Mouse (Mus musculus) intestine, embryonic 14.5 days (tissue): Measurements from ENCODE around the gene Itga2. TPM values are rescaled to one million over a fixed set of nuclear protein-coding genes. Genes with fewer than 3 reads are reported as not detected.

Experiments
- ATAC-seq: fragments of 200-750 bp; cut with Nextera tagmentation; replicated peaks from 2 replicates; pipeline ENCODE4 v1.8.0; 2017; ENCODE audit warnings: low read depth, moderate number of reproducible peaks, moderate TSS enrichment, moderate library complexity; ENCODE audit not compliant: low FRiP score, low TSS enrichment
- DNase-seq: peaks from one replicate; pipeline ENCODE4 v3.0.0-alpha.2; 2018; ENCODE audit warnings: low spot score
- H3K27ac ChIP-seq: fragments of 300-500 bp; sonication (generic); 2 replicates; pipeline ENCODE4 v1.5.1; 2014; ENCODE audit warnings: low read depth, mild to moderate bottlenecking, control low read depth
- H3K27me3 ChIP-seq: fragments of 300-500 bp; sonication (generic); replicated peaks from 2 replicates; pipeline ENCODE4 v1.6.1; 2014; ENCODE audit warnings: low read length, control low read depth; ENCODE audit not compliant: control insufficient read depth, insufficient read depth
- H3K36me3 ChIP-seq: fragments of 300-500 bp; sonication (generic); 2 replicates; pipeline ENCODE4 v1.6.1; 2014; ENCODE audit warnings: low read length, control low read depth; ENCODE audit not compliant: control insufficient read depth, insufficient read depth
- H3K4me1 ChIP-seq: fragments of 300-500 bp; sonication (generic); replicated peaks from 2 replicates; pipeline ENCODE4 v1.6.1; 2014; ENCODE audit warnings: low read length, control low read depth, mixed read lengths; ENCODE audit not compliant: control insufficient read depth, insufficient read depth
- H3K4me2 ChIP-seq: fragments of 300-500 bp; sonication (generic); 2 replicates; pipeline ENCODE4 v1.6.1; 2014; ENCODE audit warnings: low read length
- H3K4me3 ChIP-seq: fragments of 300-500 bp; sonication (generic); 2 replicates; pipeline ENCODE4 v1.5.1; 2014; ENCODE audit warnings: low read depth, low read length, control low read depth, mixed read lengths
- H3K9ac ChIP-seq: fragments of 300-500 bp; sonication (generic); 2 replicates; pipeline ENCODE4 v1.6.1; 2014; ENCODE audit warnings: mild to moderate bottlenecking, low read length
- H3K9me3 ChIP-seq: fragments of 300-500 bp; sonication (generic); 2 replicates; pipeline ENCODE4 v1.6.1; 2016; ENCODE audit warnings: low read length, control low read depth; ENCODE audit not compliant: control insufficient read depth
- WGBS: fragments of 180-500 bp; shearing (Covaris S2); extraction: QIAGEN DNeasy Blood & Tissue Kit; methylation state at CpG from one replicate; pipeline ENCODE4 v1.1.7; 2014; 5-methylcytosine and 5-hydroxymethylcytosine counted together
- polyA plus RNA-seq: library from polyadenylated mRNA; unstranded; fragments of >200 nt; fragmentation: Nextera tagmentation; extraction: Ambion mirVana; gene quantifications from 2 replicates; pipeline ENCODE4 v1.2.1, GENCODE M21; 2014

The Itga2 gene
- polyA plus RNA-seq, 1 experiment from 2014 or later, result 9.0 TPM

DNA sequence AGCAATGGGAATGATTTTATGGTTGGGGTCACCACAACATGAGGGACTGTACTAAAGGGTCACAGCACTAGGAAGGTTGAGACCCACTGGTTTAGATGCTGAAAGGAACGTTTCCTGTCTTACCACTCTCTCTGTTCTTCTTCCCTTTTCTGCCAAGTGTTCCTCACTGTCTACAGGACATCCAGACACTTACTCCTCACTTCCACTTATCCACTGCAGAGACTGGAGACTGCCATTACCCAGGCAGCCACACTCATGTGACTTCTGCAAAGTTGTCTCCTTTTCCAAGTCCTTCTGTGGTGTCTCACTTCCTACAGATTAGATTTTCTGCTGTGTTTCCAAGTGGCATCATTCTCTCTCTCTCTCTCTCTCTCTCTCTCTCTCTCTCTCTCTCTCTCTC is 7.1 kb downstream of the Itga2 start:
- H3K4me2 ChIP-seq, result no peak overlapping the region
- H3K9ac ChIP-seq, result no peak overlapping the region
- WGBS, result 71% methylated on average over 1 of the region's 1 CpGs
- no peaks in the 10 kb centered on the region for H3K36me3 ChIP-seq
- H3K4me1 ChIP-seq, result 0 out of 2 replicates have a peak, but pooled peaks cover 7% of the 10 kb centered on the region
- H3K9me3 ChIP-seq, result no peaks in the 10 kb centered on the region
- ATAC-seq (no peak), DNase-seq (no peak)
- no peaks in the 10 kb centered on the region for H3K27me3 ChIP-seq
- H3K4me3 ChIP-seq, result no peak overlapping the region
- H3K27ac ChIP-seq, result no peak overlapping the region

DNA sequence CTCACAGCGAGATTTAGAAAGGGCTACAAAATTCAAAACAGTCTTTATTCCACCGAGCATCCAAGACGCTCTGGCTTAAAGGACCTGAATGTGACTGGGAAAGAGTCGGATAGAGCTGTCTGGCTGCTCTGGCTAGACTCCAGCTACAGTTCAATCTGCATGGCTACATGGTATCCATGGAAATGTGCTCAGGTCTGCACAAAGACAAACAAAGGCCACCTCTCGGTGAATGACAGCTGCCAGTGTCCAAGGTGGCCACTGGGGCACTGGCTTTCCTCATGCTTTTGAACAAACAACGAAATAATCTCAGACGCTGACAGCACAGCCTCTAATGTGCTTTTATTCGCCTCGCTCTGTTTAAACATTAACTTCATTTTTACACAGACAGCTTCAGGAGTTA is 8.6 kb downstream of the Itga2 start:
- DNase-seq (no peak), ATAC-seq (peak; percentile 88)
- Histone ChIP-seq H3K27ac (no peak overlapping the region), H3K4me2 (peak overlapping the region; percentile 20), H3K9ac (no peak overlapping the region), H3K36me3 (no peaks in the 10 kb centered on the region), H3K4me3 (no peak overlapping the region), H3K9me3 (no peaks in the 10 kb centered on the region), H3K27me3 (no peaks in the 10 kb centered on the region), H3K4me1 (0 out of 2 replicates have a peak, but pooled peaks cover 7% of the 10 kb centered on the region)
- 35% methylated on average over 9 of the region's 9 CpGs for WGBS

DNA sequence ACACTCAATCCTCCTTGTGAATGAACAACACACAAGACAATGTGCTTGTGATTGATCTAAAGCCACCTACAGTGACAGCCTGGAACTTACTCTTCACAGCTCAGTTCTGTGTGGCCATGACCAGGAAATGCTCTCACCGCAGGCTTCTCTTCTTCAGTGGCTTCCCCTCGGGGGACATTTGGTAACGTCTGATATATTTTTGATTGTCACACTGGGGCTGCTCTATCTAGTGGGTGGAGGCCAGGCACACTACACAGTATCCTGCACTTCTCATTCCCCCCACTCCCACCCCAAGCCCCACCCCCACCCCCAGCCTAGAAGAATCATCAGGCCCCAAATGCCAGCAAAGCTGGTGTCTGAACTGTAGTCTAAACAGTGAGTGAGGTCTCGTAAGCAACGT is 16.1 kb downstream of the Itga2 start:
- Histone ChIP-seq H3K9ac (no peak overlapping the region), H3K4me1 (peaks cover 9% of the 10 kb centered on the region; the same call in 1 of the 2 replicates), H3K27me3 (no peaks in the 10 kb centered on the region), H3K36me3 (no peaks in the 10 kb centered on the region), H3K9me3 (no peaks in the 10 kb centered on the region), H3K27ac (no peak overlapping the region), H3K4me3 (no peak overlapping the region), H3K4me2 (no peak overlapping the region)
- DNase-seq, result no peak
- WGBS, result 40% methylated on average over 5 of the region's 5 CpGs
- ATAC-seq, result no peak

GRCm38 (mm10) chr13:114914963-114915362 is 16.9 kb downstream of the Itga2 start:
- WGBS, result 51% methylated on average over 4 of the region's 4 CpGs
- H3K4me3 ChIP-seq, result no peak overlapping the region
- H3K36me3 ChIP-seq, result no peaks in the 10 kb centered on the region
- H3K9ac ChIP-seq, result no peak overlapping the region
- H3K9me3 ChIP-seq, result no peaks in the 10 kb centered on the region
- no peak for DNase-seq
- no peak overlapping the region for H3K27ac ChIP-seq
- no peak overlapping the region for H3K4me2 ChIP-seq
- H3K27me3 ChIP-seq, result no peaks in the 10 kb centered on the region
- peak; percentile 85 for ATAC-seq
- H3K4me1 ChIP-seq, result peaks cover 9% of the 10 kb centered on the region; the same call in 1 of the 2 replicates

DNA sequence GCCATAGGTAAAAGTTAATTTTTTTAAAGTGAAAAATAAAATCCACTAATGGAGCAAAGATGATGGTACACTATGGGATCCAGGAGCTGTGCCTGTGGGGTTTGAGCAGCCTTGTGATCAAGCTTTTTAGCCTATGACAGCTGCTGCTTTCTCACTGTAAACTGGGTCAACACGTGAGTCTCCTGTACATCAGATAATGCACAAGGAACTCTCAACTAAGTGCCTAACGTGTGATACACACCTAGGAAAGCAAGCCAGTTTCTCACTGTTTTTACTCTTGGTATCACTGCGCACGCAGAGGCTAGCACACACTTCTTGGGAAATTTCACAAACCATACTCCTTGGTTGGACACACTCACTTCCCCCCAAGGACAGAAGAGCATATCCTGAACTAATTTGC is 17.3 kb downstream of the Itga2 start:
- Histone ChIP-seq H3K9me3 (no peaks in the 10 kb centered on the region), H3K36me3 (no peaks in the 10 kb centered on the region), H3K4me2 (0 out of 2 replicates have a peak overlapping the region, but pooled peaks have one; percentile 1), H3K27ac (peak overlapping the region; percentile 47), H3K27me3 (no peaks in the 10 kb centered on the region), H3K9ac (no peak overlapping the region), H3K4me3 (no peak overlapping the region), H3K4me1 (peaks cover 9% of the 10 kb centered on the region; the same call in 1 of the 2 replicates)
- 81% methylated on average over 4 of the region's 4 CpGs for WGBS
- DNase-seq, result no peak
- ATAC-seq, result peak; percentile 41; the same call in 1 of the 2 replicates

GRCm38 (mm10) chr13:114910629-114911028 is 21.3 kb downstream of the Itga2 start:
- H3K9me3 ChIP-seq, result no peaks in the 10 kb centered on the region
- no peak overlapping the region for H3K4me2 ChIP-seq
- H3K4me1 ChIP-seq, result peaks cover 2% of the 10 kb centered on the region; the same call in 1 of the 2 replicates
- H3K27me3 ChIP-seq, result no peaks in the 10 kb centered on the region
- WGBS, result 84% methylated on average over 9 of the region's 9 CpGs
- H3K27ac ChIP-seq, result no peak overlapping the region
- no peak overlapping the region for H3K9ac ChIP-seq
- no peak overlapping the region for H3K4me3 ChIP-seq
- DNase-seq (no peak), ATAC-seq (no peak)
- H3K36me3 ChIP-seq, result no peaks in the 10 kb centered on the region

DNA sequence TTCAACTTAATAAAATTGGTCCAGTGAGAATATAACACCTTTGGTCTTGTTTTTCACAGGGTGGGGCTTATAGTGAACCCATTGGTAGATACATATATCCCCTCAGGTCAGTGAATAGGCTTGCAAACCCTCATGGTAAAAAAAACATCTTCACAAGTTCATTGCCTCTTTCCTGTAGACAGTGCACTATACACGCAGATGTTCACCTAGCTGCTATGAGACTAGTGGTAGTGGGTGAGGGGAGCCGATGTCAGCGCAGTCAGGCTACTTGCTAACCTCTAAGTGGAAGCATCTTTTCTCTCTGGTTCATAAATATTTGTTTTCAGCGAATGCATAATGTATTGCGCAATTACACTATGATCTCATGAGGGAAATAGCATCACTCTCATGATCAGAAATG is 22.4 kb downstream of the Itga2 start:
- Histone ChIP-seq H3K9ac (no peak overlapping the region), H3K27me3 (no peaks in the 10 kb centered on the region), H3K4me3 (no peak overlapping the region), H3K27ac (no peak overlapping the region), H3K36me3 (no peaks in the 10 kb centered on the region), H3K9me3 (no peaks in the 10 kb centered on the region), H3K4me2 (no peak overlapping the region), H3K4me1 (no peaks in the 10 kb centered on the region)
- WGBS, result 88% methylated on average over 5 of the region's 5 CpGs
- no peak for DNase-seq
- ATAC-seq, result no peak

DNA sequence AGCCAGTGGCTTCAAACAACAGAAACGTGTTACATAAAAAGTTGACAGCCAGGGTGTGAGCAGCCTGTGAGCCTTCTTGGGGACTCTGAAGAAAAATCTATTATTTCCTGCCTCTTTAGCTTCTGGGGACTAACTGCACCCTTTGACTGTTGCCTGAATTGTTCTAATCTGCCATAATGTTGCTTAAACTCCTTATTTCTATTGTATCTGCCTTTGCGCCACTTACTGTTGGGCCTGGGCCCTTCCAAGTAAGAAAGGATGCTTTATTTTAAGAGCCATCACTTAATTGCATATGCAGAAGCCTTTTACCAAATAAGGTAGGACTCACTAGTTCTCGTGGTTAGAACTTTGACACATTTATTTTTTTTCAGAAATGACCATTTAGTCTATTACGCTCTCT is 24.0 kb downstream of the Itga2 start:
- Histone ChIP-seq H3K4me2 (no peak overlapping the region), H3K27ac (no peak overlapping the region), H3K36me3 (no peaks in the 10 kb centered on the region), H3K27me3 (no peaks in the 10 kb centered on the region), H3K4me1 (no peaks in the 10 kb centered on the region), H3K9me3 (no peaks in the 10 kb centered on the region), H3K4me3 (no peak overlapping the region), H3K9ac (no peak overlapping the region)
- 83% methylated on average over 4 of the region's 4 CpGs for WGBS
- DNase-seq, result no peak
- no peak for ATAC-seq

- Histone ChIP-seq H3K9me3 (no peaks in the 10 kb centered on the region), H3K36me3 (no peaks in the 10 kb centered on the region), H3K4me1 (peaks cover 11% of the 10 kb centered on the region; the same call in 1 of the 2 replicates), H3K27ac (peak overlapping the region; percentile 47), H3K9ac (no peak overlapping the region), H3K4me3 (no peak overlapping the region), H3K27me3 (no peaks in the 10 kb centered on the region), H3K4me2 (no peak overlapping the region)
- DNase-seq, result no peak
- WGBS, result 47% methylated on average over 10 of the region's 10 CpGs
- ATAC-seq, result no peak
These were observed 35.0 kb downstream of the Itga2 start for GRCm38 (mm10) chr13:114896751-114897386.
